Mouse (Mus musculus) hindbrain, embryonic 11.5 days (tissue): ENCODE data around the gene Sec24b. TPM values are rescaled to one million over a fixed set of nuclear protein-coding genes. Genes with fewer than 3 reads are reported as not detected.
A peak's percentile ranks its signal among the peaks of the same experiment; 100 is the strongest.

Source experiments
- ATAC-seq: fragments of 200-750 bp; cut with Nextera tagmentation; 2 replicates; pipeline ENCODE4 v1.8.0; 2017; ENCODE audit warnings: mild to moderate bottlenecking, moderate TSS enrichment, moderate library complexity; ENCODE audit not compliant: low FRiP score
- DNase-seq: peaks from one replicate; pipeline ENCODE4 v3.0.0-alpha.2; 2015; ENCODE audit warnings: low spot score
- H3K27ac ChIP-seq: fragments of 300-500 bp; sonication (generic); 2 replicates; pipeline ENCODE4 v1.5.1; 2014; ENCODE audit warnings: mild to moderate bottlenecking, low read depth, low read length
- H3K27me3 ChIP-seq: fragments of 300-500 bp; sonication (generic); 2 replicates; pipeline ENCODE4 v1.6.1; 2014; ENCODE audit warnings: mild to moderate bottlenecking, low read length, moderate library complexity, mixed read lengths; ENCODE audit not compliant: control insufficient read depth, insufficient read depth
- H3K36me3 ChIP-seq: fragments of 300-500 bp; sonication (generic); 2 replicates; pipeline ENCODE4 v1.6.1; 2014; ENCODE audit warnings: mild to moderate bottlenecking, low read length, moderate library complexity, mixed read lengths; ENCODE audit not compliant: control insufficient read depth, insufficient read depth
- H3K4me1 ChIP-seq: fragments of 300-500 bp; sonication (generic); replicated peaks from 2 replicates; pipeline ENCODE4 v1.6.1; 2014; ENCODE audit warnings: low read length, mixed read lengths; ENCODE audit not compliant: control insufficient read depth, insufficient read depth
- H3K4me2 ChIP-seq: fragments of 300-500 bp; sonication (generic); replicated peaks from 2 replicates; pipeline ENCODE4 v1.6.1; 2014; ENCODE audit warnings: mild to moderate bottlenecking, low read depth, low read length
- H3K4me3 ChIP-seq: fragments of 300-500 bp; sonication (generic); 2 replicates; pipeline ENCODE4 v1.5.1; 2014; ENCODE audit warnings: low read depth, low read length
- H3K9ac ChIP-seq: fragments of 300-500 bp; sonication (generic); 2 replicates; pipeline ENCODE4 v1.6.1; 2014; ENCODE audit warnings: low read depth, low read length
- H3K9me3 ChIP-seq: fragments of 300-500 bp; sonication (generic); 2 replicates; pipeline ENCODE4 v1.6.1; 2016; ENCODE audit warnings: low read length; ENCODE audit not compliant: control insufficient read depth
- WGBS: fragments of 180-500 bp; shearing (Covaris S2); extraction: QIAGEN DNeasy Blood & Tissue Kit; methylation state at CpG from one replicate; pipeline ENCODE4 v1.1.7; 2014; 5-methylcytosine and 5-hydroxymethylcytosine counted together
- polyA plus RNA-seq: library from polyadenylated mRNA; unstranded; fragments of >200 nt; fragmentation: Nextera tagmentation; extraction: Ambion mirVana; gene quantifications from 2 replicates; pipeline ENCODE4 v1.2.1, GENCODE M21; 2014

The Sec24b gene
- polyA plus RNA-seq = 29.9 and 30.0 TPM in 2 replicates

GRCm38 (mm10) chr3:130061281-130061680, at the start of gene Sec24b:
Gene Sec24b (minus strand): TSS chr3:130061553.
- Histone ChIP-seq H3K4me3 (peak within 1 kb of the TSS; percentile 86), H3K9me3 (no peaks in the 10 kb centered on the region)
- peak; percentile 21; the same call in 1 of the 2 replicates for ATAC-seq

GRCm38 (mm10) chr3:130104471-130104870, 43.1 kb upstream of the Sec24b start:
- Histone ChIP-seq H3K9me3 (no peaks in the 10 kb centered on the region), H3K9ac (no peak overlapping the region), H3K4me1 (no peaks in the 10 kb centered on the region), H3K36me3 (no peaks in the 10 kb centered on the region), H3K4me2 (no peak overlapping the region), H3K27ac (no peak overlapping the region), H3K27me3 (no peaks in the 10 kb centered on the region), H3K4me3 (no peak overlapping the region)
- ATAC-seq = no peak
- no peak for DNase-seq
- WGBS = 80% methylated on average over 9 of the region's 9 CpGs

More at GRCm38 (mm10) chr3:130061281-130061680, at the start of gene Sec24b:
- Histone ChIP-seq H3K9ac (peak within 1 kb of the TSS; percentile 96), H3K4me1 (0 out of 2 replicates have a peak, but pooled peaks cover 2% of the 10 kb centered on the region), H3K27ac (peak within 1 kb of the TSS; percentile 93), H3K4me2 (peak within 1 kb of the TSS; percentile 63), H3K27me3 (no peaks in the 10 kb centered on the region), H3K36me3 (no peaks in the 10 kb centered on the region)
- DNase-seq = peak; percentile 53
- WGBS = 14% methylated on average over 12 of the region's 12 CpGs

- 72% methylated on average over 8 of the region's 8 CpGs for WGBS
Measured at GRCm38 (mm10) chr3:130103486-130103885, 42.1 kb upstream of the Sec24b start.

GRCm38 (mm10) chr3:130095160-130095781, 33.9 kb upstream of the Sec24b start:
- H3K9ac ChIP-seq = no peak overlapping the region
- no peak overlapping the region for H3K4me3 ChIP-seq
- H3K9me3 ChIP-seq = no peaks in the 10 kb centered on the region
- no peaks in the 10 kb centered on the region for H3K27me3 ChIP-seq
- H3K4me2 ChIP-seq = no peak overlapping the region
- WGBS = 44% methylated on average over 5 of the region's 5 CpGs
- no peaks in the 10 kb centered on the region for H3K36me3 ChIP-seq
- peak; percentile 56; the same call in 1 of the 2 replicates for ATAC-seq
- no peaks in the 10 kb centered on the region for H3K4me1 ChIP-seq
- DNase-seq = peak; percentile 55
- no peak overlapping the region for H3K27ac ChIP-seq

More at GRCm38 (mm10) chr3:130103486-130103885, 42.1 kb upstream of the Sec24b start:
- H3K4me1 ChIP-seq = no peaks in the 10 kb centered on the region
- H3K27me3 ChIP-seq = no peaks in the 10 kb centered on the region
- ATAC-seq (no peak), DNase-seq (peak; percentile 37)
- H3K9me3 ChIP-seq = no peaks in the 10 kb centered on the region
- H3K27ac ChIP-seq = no peak overlapping the region
- H3K9ac ChIP-seq = no peak overlapping the region
- no peak overlapping the region for H3K4me2 ChIP-seq
- no peak overlapping the region for H3K4me3 ChIP-seq
- H3K36me3 ChIP-seq = no peaks in the 10 kb centered on the region

- H3K9me3 ChIP-seq = no peaks in the 10 kb centered on the region
- no peaks in the 10 kb centered on the region for H3K4me1 ChIP-seq
- no peaks in the 10 kb centered on the region for H3K27me3 ChIP-seq
- no peak overlapping the region for H3K4me3 ChIP-seq
- DNase-seq (no peak), ATAC-seq (0 out of 2 replicates have a peak, but pooled peaks have one; percentile 27)
- no peak overlapping the region for H3K4me2 ChIP-seq
- no peak overlapping the region for H3K9ac ChIP-seq
- 58% methylated on average over 5 of the region's 5 CpGs for WGBS
- no peaks in the 10 kb centered on the region for H3K36me3 ChIP-seq
- no peak overlapping the region for H3K27ac ChIP-seq
Measured at GRCm38 (mm10) chr3:130094125-130094704, 32.9 kb upstream of the Sec24b start.

- H3K4me3 ChIP-seq = no peak overlapping the region
- DNase-seq = no peak
Measured at GRCm38 (mm10) chr3:130090460-130090859, 29.1 kb upstream of the Sec24b start.

GRCm38 (mm10) chr3:130088654-130089053, 27.3 kb upstream of the Sec24b start:
- H3K4me2 ChIP-seq = no peak overlapping the region
- H3K4me3 ChIP-seq = no peak overlapping the region
- no peak for ATAC-seq
- H3K9ac ChIP-seq = no peak overlapping the region
- 89% methylated on average over 9 of the region's 9 CpGs for WGBS
- no peaks in the 10 kb centered on the region for H3K27me3 ChIP-seq
- no peaks in the 10 kb centered on the region for H3K4me1 ChIP-seq
- H3K9me3 ChIP-seq = no peaks in the 10 kb centered on the region
- no peaks in the 10 kb centered on the region for H3K36me3 ChIP-seq
- no peak overlapping the region for H3K27ac ChIP-seq
- no peak for DNase-seq

More at GRCm38 (mm10) chr3:130090460-130090859, 29.1 kb upstream of the Sec24b start:
- WGBS = 89% methylated on average over 9 of the region's 9 CpGs
- no peak for ATAC-seq
- H3K4me2 ChIP-seq = no peak overlapping the region
- no peaks in the 10 kb centered on the region for H3K4me1 ChIP-seq
- no peaks in the 10 kb centered on the region for H3K9me3 ChIP-seq
- no peaks in the 10 kb centered on the region for H3K27me3 ChIP-seq
- H3K27ac ChIP-seq = no peak overlapping the region
- no peak overlapping the region for H3K9ac ChIP-seq
- no peaks in the 10 kb centered on the region for H3K36me3 ChIP-seq

GRCm38 (mm10) chr3:130087466-130087865, 26.1 kb upstream of the Sec24b start:
- no peak overlapping the region for H3K27ac ChIP-seq
- WGBS = 87% methylated on average over 9 of the region's 9 CpGs
- no peaks in the 10 kb centered on the region for H3K27me3 ChIP-seq
- no peaks in the 10 kb centered on the region for H3K9me3 ChIP-seq
- ATAC-seq = no peak
- no peaks in the 10 kb centered on the region for H3K36me3 ChIP-seq
- no peak overlapping the region for H3K4me3 ChIP-seq
- no peak overlapping the region for H3K4me2 ChIP-seq
- DNase-seq = no peak
- no peaks in the 10 kb centered on the region for H3K4me1 ChIP-seq
- no peak overlapping the region for H3K9ac ChIP-seq
